Mouse (Mus musculus) heart, adult 2 months (tissue): Measurements from ENCODE around the gene Rrn3. TPM values are rescaled to one million over a fixed set of nuclear protein-coding genes. Genes with fewer than 3 reads are reported as not detected.
"Not testable (repeated sequence)": the region's sequence is repeated elsewhere in the genome, so short reads cannot be mapped to it uniquely, and the experiment has no call there.

Experiments
- DNase-seq, 2 experiments: peaks; one replicate each; pipeline ENCODE4 v3.0.0; 2021
- H3K27ac ChIP-seq: fragments of 200-600 bp; 2 replicates; pipeline ENCODE4 v1.8.1; 2022
- H3K27me3 ChIP-seq: fragments of 200-500 bp; 2 replicates; pipeline ENCODE4 v1.6.1; 2012; ENCODE audit warnings: mild to moderate bottlenecking, low read length, inconsistent platforms, mixed read lengths; ENCODE audit not compliant: control insufficient read depth, insufficient read depth
- H3K36me3 ChIP-seq: fragments of 200-500 bp; 2 replicates; pipeline ENCODE4 v1.6.1; 2012; ENCODE audit warnings: low read length, inconsistent platforms; ENCODE audit not compliant: control insufficient read depth, insufficient read depth
- H3K4me1 ChIP-seq: fragments of 200-500 bp; 2 replicates; pipeline ENCODE4 v1.6.1; 2011; ENCODE audit warnings: low read length; ENCODE audit not compliant: control insufficient read depth, insufficient read depth
- H3K4me3 ChIP-seq: fragments of 200-600 bp; 2 replicates; pipeline ENCODE4 v1.8.1; 2022
- H3K79me2 ChIP-seq: fragments of 200-500 bp; replicated peaks from 2 replicates; pipeline ENCODE4 v1.6.1; 2012; ENCODE audit warnings: mild to moderate bottlenecking, inconsistent platforms, low read length, moderate library complexity, mixed read lengths; ENCODE audit not compliant: control insufficient read depth, insufficient read depth
- H3K9ac ChIP-seq: fragments of 200-500 bp; 2 replicates; pipeline ENCODE4 v1.6.1; 2012; ENCODE audit warnings: low read depth, mild to moderate bottlenecking, control low read depth, inconsistent platforms, low read length, mixed read lengths
- CTCF ChIP-seq: fragments of 200-600 bp; IDR thresholded peaks from 2 replicates; pipeline ENCODE4 v1.8.1; 2022; ENCODE audit warnings: antibody characterized with exemption, mild to moderate bottlenecking, moderate library complexity
- EP300 ChIP-seq: fragments of 200-500 bp; IDR thresholded peaks from 2 replicates; pipeline ENCODE4 v1.6.1; 2011; ENCODE audit warnings: low read depth, low read length, control low read depth; ENCODE audit not compliant: insufficient read depth
- POLR2A ChIP-seq: fragments of 200-500 bp; IDR thresholded peaks from 2 replicates; pipeline ENCODE4 v1.6.1; 2011; ENCODE audit warnings: mild to moderate bottlenecking, low read depth, low read length, control low read depth; ENCODE audit not compliant: insufficient read depth
- WGBS: fragments of 180-500 bp; shearing (Covaris S2); methylation state at CpG from one replicate; pipeline ENCODE4 v1.1.7; 2018; 5-methylcytosine and 5-hydroxymethylcytosine counted together
- intact Hi-C: fragments of 180-260 bp; cut with DNase I; formaldehyde crosslinking; loops from one replicate; pipeline ENCODE4 v1.15.1; 2025
- polyA plus RNA-seq: library from polyadenylated mRNA; depleted of rRNA; stranded (reverse); fragments of >200 nt; gene quantifications from 2 replicates; pipeline ENCODE4 v1.2.3, GENCODE M21; 2012
- total RNA-seq, 2 experiments: library from RNA; stranded (reverse); gene quantifications; 2 replicates each; pipeline ENCODE4 v1.2.3; 2021

Gene Rrn3
- total and polyA plus RNA-seq, 3 experiments = 17.2 to 38.3 (median 37.9) TPM

DNA sequence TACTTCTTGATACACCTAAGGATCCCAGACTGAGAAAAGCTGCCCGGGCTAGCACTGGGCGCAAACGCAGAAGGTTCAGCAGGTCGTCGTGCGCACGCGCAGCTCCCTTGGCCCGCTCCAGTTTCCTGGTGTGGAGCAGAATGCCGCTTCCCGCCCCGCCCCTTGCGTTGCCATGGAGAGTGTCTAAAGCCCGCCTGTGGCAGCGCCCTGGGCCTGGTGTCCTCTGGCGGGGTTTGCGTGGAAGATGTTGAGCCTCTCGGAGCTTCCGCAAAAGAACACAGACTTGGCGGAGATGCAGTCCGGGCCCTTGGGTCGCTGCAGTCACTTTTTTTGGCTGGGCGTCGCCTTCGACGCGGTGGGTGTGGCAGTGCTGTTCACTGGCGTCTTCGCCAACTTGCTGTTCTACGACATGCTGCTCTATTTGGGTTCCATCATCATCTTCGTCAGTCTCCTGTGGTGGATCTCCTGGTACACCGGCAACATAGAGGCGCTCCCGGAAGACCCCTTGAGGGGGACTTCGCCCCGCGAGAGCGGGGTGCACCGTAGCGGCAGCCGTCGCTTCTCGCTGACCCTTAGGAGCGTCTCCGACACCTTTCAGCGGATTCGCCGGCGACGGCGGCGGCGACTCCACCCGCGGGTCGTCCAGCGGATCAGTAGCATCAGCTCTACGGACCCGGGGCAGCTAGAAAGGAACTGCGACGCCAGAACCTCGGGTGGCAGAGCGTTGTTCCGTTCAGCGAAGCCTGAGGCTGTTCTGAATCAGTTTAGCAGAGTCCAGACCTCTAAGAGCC lies 25.9 kb upstream of the Rrn3 start:
- Histone ChIP-seq H3K36me3 (no peaks in the 10 kb centered on the region), H3K4me3 (peak overlapping the region; percentile 60), H3K4me1 (peaks cover 2% of the 10 kb centered on the region), H3K9ac (peak overlapping the region; percentile 58), H3K27me3 (no peaks in the 10 kb centered on the region), H3K27ac (peak overlapping the region; percentile 49), H3K79me2 (no peaks in the 10 kb centered on the region)
- peak; percentile 96 for DNase-seq
- WGBS = under 1% methylated on average over 65 of the region's 65 CpGs
- TF ChIP-seq POLR2A (peak; percentile 59; the same call in 1 of the 2 replicates), EP300 (no peak)
- intact Hi-C loops = loop anchor here (2.0 kb wide), 1 partner anchor 26 kb away; the partner anchor contains the start of gene Rrn3

DNA sequence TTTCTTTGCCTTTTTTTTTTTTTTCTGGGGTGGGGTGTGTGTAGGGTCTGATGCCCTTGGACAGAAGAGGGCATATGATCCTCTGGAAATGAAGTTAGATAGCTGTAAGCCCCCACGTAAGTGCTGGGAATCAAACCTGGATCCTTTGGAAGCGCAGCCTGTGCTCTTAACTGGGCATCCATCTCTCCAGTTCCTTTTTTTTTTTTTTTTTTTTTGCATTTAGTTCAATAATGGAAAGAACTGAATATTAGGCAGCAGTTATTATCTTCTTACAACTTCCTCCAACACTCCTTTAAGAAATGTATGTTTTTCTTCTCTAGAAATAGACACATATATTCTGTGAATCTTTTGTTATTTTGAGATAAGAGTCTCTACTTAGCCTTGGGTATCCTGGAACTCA lies 22.7 kb upstream of the Rrn3 start:
- 90% methylated on average over 2 of the region's 2 CpGs for WGBS

DNA sequence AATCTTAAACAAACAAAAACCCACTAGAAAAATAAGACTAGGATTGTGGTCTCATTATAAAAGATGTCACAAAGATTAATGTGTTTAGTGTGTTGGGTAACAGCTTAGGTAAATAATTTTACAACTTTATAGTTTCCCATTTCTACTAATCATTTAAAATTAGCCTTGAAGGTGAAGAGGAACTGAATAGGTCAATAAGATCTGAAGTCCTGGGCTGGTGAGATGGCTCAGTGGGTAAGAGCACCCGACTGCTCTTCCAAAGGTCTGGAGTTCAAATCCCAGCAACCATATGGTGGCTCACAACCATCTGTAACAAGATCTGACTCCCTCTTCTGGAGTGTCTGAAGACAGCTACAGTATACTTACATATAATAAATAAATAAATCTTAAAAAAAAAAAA lies 17.7 kb upstream of the Rrn3 start:
- H3K4me1 ChIP-seq, H3K9ac ChIP-seq, H3K4me3 ChIP-seq, H3K27me3 ChIP-seq, intact Hi-C loops, H3K27ac ChIP-seq, H3K36me3 ChIP-seq, DNase-seq, H3K79me2 ChIP-seq: not testable (repeated sequence)
- WGBS = 86% methylated on average over 1 of the region's 1 CpGs

More for the DNA sequence above, 22.7 kb upstream of the Rrn3 start:
- Histone ChIP-seq H3K79me2 (no peaks in the 10 kb centered on the region), H3K27ac (no peak overlapping the region), H3K27me3 (no peaks in the 10 kb centered on the region), H3K9ac (no peak overlapping the region), H3K4me3 (no peak overlapping the region), H3K36me3 (no peaks in the 10 kb centered on the region), H3K4me1 (peaks cover 2% of the 10 kb centered on the region)
- no peak for TF ChIP-seq EP300
- TF ChIP-seq CTCF = no peak
- no peak for TF ChIP-seq POLR2A
- no peak for DNase-seq
- intact Hi-C loops = no loop called here

DNA sequence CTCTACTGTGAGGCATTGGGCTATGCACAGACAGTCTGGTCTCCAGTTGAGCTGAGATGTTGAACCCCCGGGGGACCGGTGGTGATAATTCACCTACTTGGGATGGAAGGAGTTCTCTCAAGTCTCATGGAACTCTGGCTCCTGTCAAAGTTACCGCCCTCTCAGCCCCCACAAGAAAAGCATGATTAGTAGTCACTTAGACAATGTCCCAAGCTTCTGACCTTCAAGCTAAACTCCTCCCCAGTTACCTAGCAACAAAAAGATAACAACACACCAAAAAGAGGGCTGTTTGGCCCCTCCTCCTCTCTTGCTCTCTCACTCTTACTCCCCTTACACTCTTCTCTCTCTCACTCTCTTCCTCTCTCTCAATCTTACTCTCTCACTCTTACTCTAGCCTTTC lies 16.0 kb upstream of the Rrn3 start:
- Histone ChIP-seq H3K9ac (no peak overlapping the region), H3K4me3 (no peak overlapping the region), H3K27ac (no peak overlapping the region), H3K27me3 (no peaks in the 10 kb centered on the region), H3K36me3 (no peaks in the 10 kb centered on the region), H3K79me2 (no peaks in the 10 kb centered on the region), H3K4me1 (no peaks in the 10 kb centered on the region)
- no peak for TF ChIP-seq POLR2A
- TF ChIP-seq EP300 = no peak
- no peak for TF ChIP-seq CTCF
- no peak for DNase-seq
- intact Hi-C loops = no loop called here
- whole genome bisulfite sequencing = 62% methylated on average over 3 of the region's 3 CpGs

DNA sequence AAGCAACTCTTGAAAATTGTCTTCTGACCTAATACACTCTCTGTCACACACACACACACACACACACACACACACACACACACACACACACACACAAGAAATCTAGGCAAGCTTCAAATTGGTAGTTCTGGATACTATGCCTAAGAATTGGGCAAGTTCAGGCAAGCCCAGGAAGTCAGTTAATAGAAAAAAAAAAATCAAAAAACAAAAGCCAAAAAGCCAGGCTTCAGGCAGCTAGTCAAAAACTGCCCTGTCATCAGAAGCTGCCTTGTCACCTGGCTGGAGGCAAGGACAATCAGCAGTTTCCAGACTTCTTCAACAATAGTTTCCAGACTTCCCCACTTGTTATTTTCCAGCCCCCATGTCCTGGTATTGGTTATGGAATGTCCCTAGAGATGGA lies 14.1 kb upstream of the Rrn3 start:
- no peak for DNase-seq
- intact Hi-C loops = no loop called here

DNA sequence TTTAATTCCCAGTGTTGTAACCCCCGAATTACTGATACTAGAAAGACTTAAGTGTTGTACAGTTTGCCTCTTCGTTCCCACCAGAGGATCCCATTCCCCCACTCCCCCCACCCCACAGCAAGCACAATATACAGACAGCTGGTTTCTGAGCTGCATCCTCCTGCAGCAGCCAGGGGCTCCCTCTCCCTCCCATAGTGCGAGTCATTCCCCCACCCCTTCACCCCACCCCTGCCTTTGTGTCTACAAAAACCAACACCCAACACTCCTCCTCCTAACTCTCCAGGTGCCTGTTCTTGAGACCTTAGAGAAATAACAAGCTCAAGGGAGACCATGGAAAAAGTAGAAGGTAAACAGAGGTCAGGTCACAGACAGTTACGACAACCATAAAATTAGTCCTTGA lies 8.9 kb upstream of the Rrn3 start:
- H3K36me3 ChIP-seq, H3K27ac ChIP-seq, DNase-seq, H3K4me1 ChIP-seq, H3K27me3 ChIP-seq, H3K4me3 ChIP-seq, H3K79me2 ChIP-seq, H3K9ac ChIP-seq, intact Hi-C loops: not testable (repeated sequence)
- 56% methylated on average over 4 of the region's 4 CpGs for WGBS

More for the DNA sequence above, 14.1 kb upstream of the Rrn3 start:
- H3K79me2 ChIP-seq = no peaks in the 10 kb centered on the region
- H3K27me3 ChIP-seq = no peaks in the 10 kb centered on the region
- no peaks in the 10 kb centered on the region for H3K4me1 ChIP-seq
- no peak overlapping the region for H3K4me3 ChIP-seq
- TF ChIP-seq CTCF (no peak), EP300 (no peak), POLR2A (no peak)
- H3K27ac ChIP-seq = no peak overlapping the region
- no peaks in the 10 kb centered on the region for H3K36me3 ChIP-seq
- no peak overlapping the region for H3K9ac ChIP-seq

- H3K27ac ChIP-seq, intact Hi-C loops, H3K27me3 ChIP-seq, DNase-seq, H3K9ac ChIP-seq, H3K36me3 ChIP-seq, H3K4me3 ChIP-seq, H3K4me1 ChIP-seq, H3K79me2 ChIP-seq: not testable (repeated sequence)
- WGBS = 85% methylated on average over 5 of the region's 5 CpGs
Measured at GRCm38 (mm10) chr16:13772051-13772450, 8.5 kb upstream of the Rrn3 start.

- H3K27me3 ChIP-seq, DNase-seq, H3K9ac ChIP-seq, H3K4me1 ChIP-seq, H3K27ac ChIP-seq, intact Hi-C loops, H3K36me3 ChIP-seq, H3K4me3 ChIP-seq, H3K79me2 ChIP-seq: not testable (repeated sequence)
- 67% methylated on average over 2 of the region's 2 CpGs for WGBS
Measured at GRCm38 (mm10) chr16:13774011-13774410, 6.5 kb upstream of the Rrn3 start.

DNA sequence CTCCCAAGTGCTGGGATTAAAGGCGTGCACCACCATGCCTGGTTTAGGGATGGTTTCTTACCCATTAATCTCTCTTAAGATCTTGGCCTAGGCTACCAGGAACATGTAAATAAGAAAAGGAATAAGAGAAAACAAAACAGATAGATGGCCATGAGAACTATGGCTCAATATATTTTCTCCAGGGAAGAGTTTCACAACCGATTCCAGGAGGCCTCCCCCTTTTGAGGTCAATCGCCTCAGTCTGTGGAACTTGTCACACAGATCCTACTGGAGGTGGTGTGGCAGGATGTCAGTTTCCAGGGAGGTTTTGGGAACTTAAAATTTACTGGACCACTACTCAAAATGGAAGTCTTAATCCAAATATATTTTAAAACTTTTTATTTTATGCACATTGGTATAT lies 5.9 kb upstream of the Rrn3 start:
- H3K27me3 ChIP-seq, H3K36me3 ChIP-seq, intact Hi-C loops, H3K79me2 ChIP-seq, DNase-seq, H3K27ac ChIP-seq, H3K4me1 ChIP-seq, H3K4me3 ChIP-seq, H3K9ac ChIP-seq: not testable (repeated sequence)
- WGBS = 76% methylated on average over 3 of the region's 3 CpGs
